Mouse (Mus musculus): Measurements from ENCODE around the gene Defb21. TPM values are rescaled to one million over a fixed set of nuclear protein-coding genes. Genes with fewer than 3 reads are reported as not detected.

Defb21 gene
- polyA plus RNA-seq, 1 experiment from 2014 or later = not detected

GRCm38 (mm10) chr2:152616470-152616869 is 43.9 kb downstream of the Defb21 start:
- H3K4me2 ChIP-seq (ENCODE audit: low read depth, severe bottlenecking) = no peak overlapping the region
- H3K27me3 ChIP-seq (ENCODE audit: control insufficient read depth, insufficient read depth, low read length) = no peaks in the 10 kb centered on the region
- no peak overlapping the region for H3K27ac ChIP-seq (replicated peaks; ENCODE audit: low read depth, low read length)
- no peaks in the 10 kb centered on the region for H3K36me3 ChIP-seq (ENCODE audit: control insufficient read depth, insufficient read depth, low read length)
- H3K9me3 ChIP-seq (ENCODE audit: control insufficient read depth, low read length) = no peaks in the 10 kb centered on the region
- no peaks in the 10 kb centered on the region for H3K4me1 ChIP-seq (ENCODE audit: control insufficient read depth, insufficient read depth, low read length)
- H3K9ac ChIP-seq (ENCODE audit: low read length) = no peak overlapping the region
- no peak overlapping the region for H3K4me3 ChIP-seq (ENCODE audit: low read depth, low read length)
- DNase-seq (ENCODE audit: low spot score) = no peak
- no peak for ATAC-seq (ENCODE audit: insufficient number of reproducible peaks, low FRiP score, low TSS enrichment, low read depth)
- WGBS = 71% methylated on average over 6 of the region's 6 CpGs

GRCm38 (mm10) chr2:152617374-152617773 is 44.8 kb downstream of the Defb21 start:
- H3K4me1 ChIP-seq (ENCODE audit: control insufficient read depth, insufficient read depth, low read length) = no peaks in the 10 kb centered on the region
- ATAC-seq (ENCODE audit: insufficient number of reproducible peaks, low FRiP score, low TSS enrichment, low read depth) (no peak), DNase-seq (ENCODE audit: low spot score) (no peak)
- no peaks in the 10 kb centered on the region for H3K36me3 ChIP-seq (ENCODE audit: control insufficient read depth, insufficient read depth, low read length)
- no peak overlapping the region for H3K4me3 ChIP-seq (ENCODE audit: low read depth, low read length)
- no peaks in the 10 kb centered on the region for H3K9me3 ChIP-seq (ENCODE audit: control insufficient read depth, low read length)
- 58% methylated on average over 5 of the region's 5 CpGs for WGBS
- no peak overlapping the region for H3K27ac ChIP-seq (replicated peaks; ENCODE audit: low read depth, low read length)
- no peaks in the 10 kb centered on the region for H3K27me3 ChIP-seq (ENCODE audit: control insufficient read depth, insufficient read depth, low read length)
- H3K4me2 ChIP-seq (ENCODE audit: low read depth, severe bottlenecking) = no peak overlapping the region
- no peak overlapping the region for H3K9ac ChIP-seq (ENCODE audit: low read length)

GRCm38 (mm10) chr2:152620367-152621134 is 48.0 kb downstream of the Defb21 start:
- no peak overlapping the region for H3K9ac ChIP-seq (ENCODE audit: low read length)
- WGBS = 73% methylated on average over 9 of the region's 9 CpGs
- no peak overlapping the region for H3K27ac ChIP-seq (replicated peaks; ENCODE audit: low read depth, low read length)
- no peaks in the 10 kb centered on the region for H3K36me3 ChIP-seq (ENCODE audit: control insufficient read depth, insufficient read depth, low read length)
- H3K4me1 ChIP-seq (ENCODE audit: control insufficient read depth, insufficient read depth, low read length) = no peaks in the 10 kb centered on the region
- DNase-seq (ENCODE audit: low spot score) (no peak), ATAC-seq (ENCODE audit: insufficient number of reproducible peaks, low FRiP score, low TSS enrichment, low read depth) (no peak)
- peaks cover 4% of the 10 kb centered on the region for H3K27me3 ChIP-seq (ENCODE audit: control insufficient read depth, insufficient read depth, low read length)
- no peaks in the 10 kb centered on the region for H3K9me3 ChIP-seq (ENCODE audit: control insufficient read depth, low read length)
- H3K4me2 ChIP-seq (ENCODE audit: low read depth, severe bottlenecking) = no peak overlapping the region
- H3K4me3 ChIP-seq (ENCODE audit: low read depth, low read length) = no peak overlapping the region

GRCm38 (mm10) chr2:152622151-152622550 is 49.6 kb downstream of the Defb21 start:
- H3K4me1 ChIP-seq (ENCODE audit: control insufficient read depth, insufficient read depth, low read length) = 0 out of 2 replicates have a peak, but pooled peaks cover 5% of the 10 kb centered on the region
- no peaks in the 10 kb centered on the region for H3K36me3 ChIP-seq (ENCODE audit: control insufficient read depth, insufficient read depth, low read length)
- H3K9me3 ChIP-seq (ENCODE audit: control insufficient read depth, low read length) = no peaks in the 10 kb centered on the region
- DNase-seq (ENCODE audit: low spot score) (no peak), ATAC-seq (ENCODE audit: insufficient number of reproducible peaks, low FRiP score, low TSS enrichment, low read depth) (no peak)
- WGBS = 85% methylated on average over 13 of the region's 13 CpGs
- no peak overlapping the region for H3K4me2 ChIP-seq (ENCODE audit: low read depth, severe bottlenecking)
- no peak overlapping the region for H3K9ac ChIP-seq (ENCODE audit: low read length)
- no peak overlapping the region for H3K4me3 ChIP-seq (ENCODE audit: low read depth, low read length)
- no peak overlapping the region for H3K27ac ChIP-seq (replicated peaks; ENCODE audit: low read depth, low read length)
- H3K27me3 ChIP-seq (ENCODE audit: control insufficient read depth, insufficient read depth, low read length) = peaks cover 20% of the 10 kb centered on the region

DNA sequence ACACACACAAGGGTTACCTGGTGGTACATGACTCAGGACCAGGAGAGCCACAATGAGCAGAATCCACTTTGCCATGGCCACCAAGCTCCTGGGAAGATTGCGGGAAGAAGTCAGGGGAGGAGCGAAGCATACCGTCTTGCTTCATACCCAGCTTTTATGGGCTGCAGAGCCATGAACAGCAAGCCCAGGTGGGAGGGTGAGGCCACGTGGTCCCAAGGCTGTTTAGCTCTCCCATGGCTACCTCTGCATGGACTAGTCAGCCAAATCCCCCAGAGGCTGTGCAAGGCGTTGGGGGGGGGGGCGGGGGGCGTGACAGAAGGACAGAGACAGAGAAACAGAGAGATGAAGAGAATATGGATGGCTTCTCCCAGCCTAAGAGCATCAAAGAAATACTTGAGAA is 50.4 kb downstream of the Defb21 start, which contains the start of gene Defb25:
Gene Defb25 (minus strand): TSS at position 101 of the 400 bp plus-strand sequence.
- Histone ChIP-seq H3K9ac (ENCODE audit: low read length) (no peak within 1 kb of the TSS), H3K27me3 (ENCODE audit: control insufficient read depth, insufficient read depth, low read length) (peaks cover 26% of the 10 kb centered on the region), H3K9me3 (ENCODE audit: control insufficient read depth, low read length) (no peaks in the 10 kb centered on the region), H3K4me2 (ENCODE audit: low read depth, severe bottlenecking) (no peak within 1 kb of the TSS), H3K36me3 (ENCODE audit: control insufficient read depth, insufficient read depth, low read length) (no peaks in the 10 kb centered on the region), H3K4me1 (ENCODE audit: control insufficient read depth, insufficient read depth, low read length) (0 out of 2 replicates have a peak, but pooled peaks cover 8% of the 10 kb centered on the region), H3K4me3 (ENCODE audit: low read depth, low read length) (no peak within 1 kb of the TSS), H3K27ac (replicated peaks; ENCODE audit: low read depth, low read length) (no peak within 1 kb of the TSS)
- ATAC-seq (ENCODE audit: insufficient number of reproducible peaks, low FRiP score, low TSS enrichment, low read depth) = no peak
- no peak for DNase-seq (ENCODE audit: low spot score)
- 78% methylated on average over 7 of the region's 7 CpGs for WGBS

Other genes with a start within 250 kb of the Defb21 start
- gene Rbck1, start 240.1 kb upstream of the Defb21 start, polyA plus RNA-seq (2014; fragmentation: Nextera tagmentation; extraction: Ambion mirVana) = 66.6 and 67.4 TPM in 2 replicates
- gene Trib3, start 228.7 kb upstream of the Defb21 start, polyA plus RNA-seq (2014; fragmentation: Nextera tagmentation; extraction: Ambion mirVana) = 1.4 and 1.8 TPM in 2 replicates
- gene Nrsn2, start 196.1 kb upstream of the Defb21 start, polyA plus RNA-seq (2014; fragmentation: Nextera tagmentation; extraction: Ambion mirVana) = 1.8 and 2.2 TPM in 2 replicates
- gene Sox12, start 174.7 kb upstream of the Defb21 start, polyA plus RNA-seq (2014; fragmentation: Nextera tagmentation; extraction: Ambion mirVana) = 21.1 and 21.8 TPM in 2 replicates
- gene Zcchc3, start 157.7 kb upstream of the Defb21 start, polyA plus RNA-seq (2014; fragmentation: Nextera tagmentation; extraction: Ambion mirVana) = 69.4 and 75.8 TPM in 2 replicates
- gene 6820408C15Rik, start 157.2 kb upstream of the Defb21 start, polyA plus RNA-seq (2014; fragmentation: Nextera tagmentation; extraction: Ambion mirVana) = 0.15 and 0.54 TPM in 2 replicates
- not detected in 2 replicates for gene Defb23, start 108.1 kb upstream of the Defb21 start, polyA plus RNA-seq (2014; fragmentation: Nextera tagmentation; extraction: Ambion mirVana)
- not detected in 2 replicates for gene Defb20, start 95.7 kb upstream of the Defb21 start, polyA plus RNA-seq (2014; fragmentation: Nextera tagmentation; extraction: Ambion mirVana)
- not detected in 2 replicates for gene Defb22, start 82.6 kb upstream of the Defb21 start, polyA plus RNA-seq (2014; fragmentation: Nextera tagmentation; extraction: Ambion mirVana)
- gene Defb26, start 61.1 kb upstream of the Defb21 start, polyA plus RNA-seq (2014; fragmentation: Nextera tagmentation; extraction: Ambion mirVana) = not detected in 2 replicates
- not detected in 2 replicates for gene Defb28, start 54.5 kb upstream of the Defb21 start, polyA plus RNA-seq (2014; fragmentation: Nextera tagmentation; extraction: Ambion mirVana)
- gene Defb29, start 32.6 kb upstream of the Defb21 start, polyA plus RNA-seq (2014; fragmentation: Nextera tagmentation; extraction: Ambion mirVana) = not detected in 2 replicates
- not detected in 2 replicates for gene Gm17416, start 3.4 kb upstream of the Defb21 start, polyA plus RNA-seq (2014; fragmentation: Nextera tagmentation; extraction: Ambion mirVana)
- not detected in 2 replicates for gene Defb19, start 7.6 kb downstream of the Defb21 start, polyA plus RNA-seq (2014; fragmentation: Nextera tagmentation; extraction: Ambion mirVana)
- gene Defb45, start 26.7 kb downstream of the Defb21 start, polyA plus RNA-seq (2014; fragmentation: Nextera tagmentation; extraction: Ambion mirVana) = not detected in 2 replicates
- gene Defb36, start 31.6 kb downstream of the Defb21 start, polyA plus RNA-seq (2014; fragmentation: Nextera tagmentation; extraction: Ambion mirVana) = not detected in 2 replicates
- gene Defb25, start 50.3 kb downstream of the Defb21 start, polyA plus RNA-seq (2014; fragmentation: Nextera tagmentation; extraction: Ambion mirVana) = 0.89 TPM in 1 of 2 replicates, not detected in the other
- gene Rem1, start 54.2 kb downstream of the Defb21 start, polyA plus RNA-seq (2014; fragmentation: Nextera tagmentation; extraction: Ambion mirVana) = 0.69 and 0.88 TPM in 2 replicates
- gene H13, start 96.7 kb downstream of the Defb21 start, polyA plus RNA-seq (2014; fragmentation: Nextera tagmentation; extraction: Ambion mirVana) = 123 and 126 TPM in 2 replicates
- gene Mcts2, start 114.3 kb downstream of the Defb21 start, polyA plus RNA-seq (2014; fragmentation: Nextera tagmentation; extraction: Ambion mirVana) = 37.1 and 38.5 TPM in 2 replicates
- 221 and 248 TPM in 2 replicates for gene Id1, start 163.5 kb downstream of the Defb21 start, polyA plus RNA-seq (2014; fragmentation: Nextera tagmentation; extraction: Ambion mirVana)
- 18.5 and 22.3 TPM in 2 replicates for gene Cox4i2, start 181.4 kb downstream of the Defb21 start, polyA plus RNA-seq (2014; fragmentation: Nextera tagmentation; extraction: Ambion mirVana)